Mouse (Mus musculus) left cerebral cortex, postnatal 4 days (tissue): ENCODE results near the gene Togaram2. TPM values are rescaled to one million over a fixed set of nuclear protein-coding genes. Genes with fewer than 3 reads are reported as not detected.

ENCODE experiments used
- DNase-seq: peaks from one replicate; pipeline ENCODE4 v3.0.0-alpha.2; 2022
- intact Hi-C: fragments of 180-260 bp; cut with DNase I; formaldehyde crosslinking; loops from one replicate; pipeline ENCODE4 v1.15.1; 2025
- total RNA-seq, 2 experiments: library from RNA; stranded (reverse); gene quantifications; 2 replicates each; pipeline ENCODE4 v1.2.3; 2021

Togaram2 gene
- total RNA-seq, 2 experiments from 2014 or later = 0.86 to 1.8 TPM

- DNase-seq = peak; percentile 63
- intact Hi-C loops = no loop called here
Observed at GRCm38 (mm10) chr17:71674886-71675285, 1.8 kb downstream of the Togaram2 start.

GRCm38 (mm10) chr17:71681666-71682065, 8.6 kb downstream of the Togaram2 start:
- intact Hi-C loops = no loop called here
- DNase-seq = no peak

GRCm38 (mm10) chr17:71682379-71682778, 9.3 kb downstream of the Togaram2 start:
- DNase-seq = no peak
- intact Hi-C loops = no loop called here

GRCm38 (mm10) chr17:71683281-71683680, 10.2 kb downstream of the Togaram2 start:
- DNase-seq = no peak
- intact Hi-C loops = no loop called here

- DNase-seq = no peak
Observed at GRCm38 (mm10) chr17:71684103-71684608, 11.1 kb downstream of the Togaram2 start.

GRCm38 (mm10) chr17:71687436-71687835, 14.4 kb downstream of the Togaram2 start:
- intact Hi-C loops = no loop called here

More at GRCm38 (mm10) chr17:71684103-71684608, 11.1 kb downstream of the Togaram2 start:
- intact Hi-C loops = no loop called here

GRCm38 (mm10) chr17:71689903-71690302, 16.8 kb downstream of the Togaram2 start:
- no peak for DNase-seq
- intact Hi-C loops = no loop called here

More at GRCm38 (mm10) chr17:71687436-71687835, 14.4 kb downstream of the Togaram2 start:
- DNase-seq = no peak

- peak; percentile 37 for DNase-seq
- intact Hi-C loops = no loop called here
Observed at GRCm38 (mm10) chr17:71691361-71691875, 18.4 kb downstream of the Togaram2 start.

- intact Hi-C loops = no loop called here
- DNase-seq = no peak
Observed at GRCm38 (mm10) chr17:71693313-71693712, 20.3 kb downstream of the Togaram2 start.

GRCm38 (mm10) chr17:71693780-71694179, 20.7 kb downstream of the Togaram2 start:
- intact Hi-C loops = no loop called here

GRCm38 (mm10) chr17:71695151-71695550, 22.1 kb downstream of the Togaram2 start:
- intact Hi-C loops = no loop called here
- no peak for DNase-seq

More at GRCm38 (mm10) chr17:71693780-71694179, 20.7 kb downstream of the Togaram2 start:
- no peak for DNase-seq

GRCm38 (mm10) chr17:71695716-71696315, 22.8 kb downstream of the Togaram2 start:
- intact Hi-C loops = no loop called here
- no peak for DNase-seq

GRCm38 (mm10) chr17:71696396-71696795, 23.3 kb downstream of the Togaram2 start:
- DNase-seq = no peak
- intact Hi-C loops = no loop called here

- DNase-seq = peak; percentile 50
- intact Hi-C loops = no loop called here
Observed at GRCm38 (mm10) chr17:71697896-71698618, 25.0 kb downstream of the Togaram2 start.

- DNase-seq = no peak
- intact Hi-C loops = no loop called here
Observed at GRCm38 (mm10) chr17:71698619-71698956, 25.5 kb downstream of the Togaram2 start.

GRCm38 (mm10) chr17:71705113-71705512, 32.1 kb downstream of the Togaram2 start:
- no peak for DNase-seq
- intact Hi-C loops = no loop called here

GRCm38 (mm10) chr17:71705550-71706480, 32.8 kb downstream of the Togaram2 start:
- intact Hi-C loops = no loop called here
- DNase-seq = no peak

GRCm38 (mm10) chr17:71707715-71708114, 34.7 kb downstream of the Togaram2 start:
- intact Hi-C loops = no loop called here
- DNase-seq = no peak

GRCm38 (mm10) chr17:71712279-71712678, 39.2 kb downstream of the Togaram2 start:
- intact Hi-C loops = no loop called here
- DNase-seq = peak; percentile 45

GRCm38 (mm10) chr17:71715034-71715433, 42.0 kb downstream of the Togaram2 start:
- DNase-seq = no peak

More at GRCm38 (mm10) chr17:71715034-71715433, 42.0 kb downstream of the Togaram2 start:
- intact Hi-C loops = no loop called here
